Mouse (Mus musculus) A20 (cell line): ENCODE measurements around the gene 6430571L13Rik.
A peak's percentile ranks its signal among the peaks of the same experiment; 100 is the strongest.

Experiments used
- DNase-seq: peaks from one replicate; pipeline ENCODE4 v3.0.0-alpha.2; 2011; ENCODE audit warnings: low read depth, low spot score

6430571L13Rik gene

DNA sequence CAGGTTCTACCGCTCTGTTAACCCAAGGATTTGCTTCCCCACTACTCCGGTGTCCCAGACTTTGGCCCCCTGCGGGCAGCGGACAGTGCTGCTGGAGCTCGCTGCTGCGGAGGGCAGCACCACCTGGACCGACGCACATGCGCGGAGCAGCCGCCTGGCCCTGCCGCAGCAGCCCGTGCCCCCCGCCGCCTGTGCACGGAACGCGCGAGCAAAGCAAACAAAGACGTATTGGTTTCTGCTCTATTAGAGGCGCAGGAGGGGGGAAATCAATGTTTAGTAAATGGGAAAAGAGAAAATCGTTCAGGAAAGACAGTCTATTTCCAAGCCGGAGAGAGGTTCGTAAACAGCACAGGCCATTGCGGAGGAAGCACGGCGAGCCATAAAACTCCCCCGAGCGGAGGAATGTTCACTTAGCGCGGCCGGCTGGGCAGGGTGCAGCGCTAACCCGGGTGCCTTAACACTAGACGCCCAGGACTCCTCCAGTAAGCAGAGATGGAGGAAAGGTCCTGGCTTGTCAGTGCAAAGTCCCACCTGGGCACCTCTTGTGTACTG, 37.6 kb downstream of the 6430571L13Rik start:
- no peak for DNase-seq

DNA sequence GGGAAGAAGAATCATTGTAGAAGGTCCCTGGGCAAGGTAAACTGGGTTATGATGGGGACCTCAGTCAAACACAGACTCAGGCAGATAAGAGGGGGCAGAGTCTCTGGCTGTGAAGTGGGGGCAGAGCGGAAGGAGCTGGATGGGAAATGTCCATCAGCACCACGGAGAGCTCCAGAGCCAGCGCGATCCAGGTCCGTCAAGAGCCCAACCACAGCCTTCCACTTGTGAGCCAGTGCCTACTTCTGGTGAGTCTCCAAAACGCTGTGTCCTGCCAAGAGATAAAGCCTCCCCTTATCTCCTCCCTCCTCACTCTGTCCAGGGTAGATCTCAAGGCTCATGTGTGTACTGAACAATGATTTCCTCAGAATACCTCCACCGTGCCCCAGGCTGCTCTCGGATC, 41.3 kb downstream of the 6430571L13Rik start:
- no peak for DNase-seq

GRCm38 (mm10) chr9:107384396-107384795, 44.0 kb downstream of the 6430571L13Rik start:
- DNase-seq, result no peak

GRCm38 (mm10) chr9:107386722-107387121, 46.3 kb downstream of the 6430571L13Rik start:
- peak; percentile 34 for DNase-seq

GRCm38 (mm10) chr9:107387708-107388107, 47.3 kb downstream of the 6430571L13Rik start:
- no peak for DNase-seq

DNA sequence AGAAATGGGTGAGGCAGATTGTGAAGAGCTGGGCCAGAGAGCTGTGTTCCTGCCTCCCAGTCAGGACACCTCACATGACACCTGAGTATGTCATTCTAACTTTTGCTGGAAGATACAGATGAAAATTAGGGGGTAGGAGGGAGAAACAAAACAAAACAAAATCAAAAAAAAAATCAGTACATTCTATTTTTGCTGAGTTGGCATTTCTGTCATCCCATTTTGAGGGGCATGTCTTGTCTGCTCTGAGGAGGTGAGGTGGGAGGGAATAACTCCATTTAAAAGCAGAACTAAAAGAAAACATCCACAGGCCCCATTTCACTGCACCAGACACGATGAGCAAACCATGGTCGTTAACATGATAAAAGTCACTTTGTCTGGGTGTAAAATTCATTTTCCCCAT, 47.9 kb downstream of the 6430571L13Rik start:
- DNase-seq, result no peak

DNA sequence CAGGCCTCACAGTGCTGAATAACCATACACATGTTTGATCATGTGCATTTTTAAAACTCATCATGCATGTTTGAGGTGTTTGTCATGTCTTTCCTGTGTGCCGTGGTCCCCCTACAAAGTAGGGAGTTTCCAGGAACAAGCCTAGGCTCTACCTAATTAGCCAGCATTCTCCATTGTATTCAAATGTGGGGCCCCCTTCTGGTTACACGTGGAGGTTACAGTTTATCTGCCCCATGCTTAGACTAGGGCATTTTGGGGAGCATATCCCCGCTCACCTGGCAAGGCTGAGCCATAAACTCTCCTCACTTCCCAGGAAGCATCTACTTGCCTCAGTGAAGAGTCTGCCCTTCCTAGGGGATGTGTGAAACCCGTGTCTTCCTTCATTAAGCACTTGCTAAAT, 56.0 kb downstream of the 6430571L13Rik start:
- DNase-seq, result peak; percentile 19

- DNase-seq, result no peak
These were observed 58.6 kb downstream of the 6430571L13Rik start for GRCm38 (mm10) chr9:107398968-107399367.

- no peak for DNase-seq
These were observed 59.1 kb downstream of the 6430571L13Rik start, which contains the start of gene Cacna2d2 for GRCm38 (mm10) chr9:107399491-107399971. Cacna2d2 (plus strand) TSS chr9:107399612.

DNA sequence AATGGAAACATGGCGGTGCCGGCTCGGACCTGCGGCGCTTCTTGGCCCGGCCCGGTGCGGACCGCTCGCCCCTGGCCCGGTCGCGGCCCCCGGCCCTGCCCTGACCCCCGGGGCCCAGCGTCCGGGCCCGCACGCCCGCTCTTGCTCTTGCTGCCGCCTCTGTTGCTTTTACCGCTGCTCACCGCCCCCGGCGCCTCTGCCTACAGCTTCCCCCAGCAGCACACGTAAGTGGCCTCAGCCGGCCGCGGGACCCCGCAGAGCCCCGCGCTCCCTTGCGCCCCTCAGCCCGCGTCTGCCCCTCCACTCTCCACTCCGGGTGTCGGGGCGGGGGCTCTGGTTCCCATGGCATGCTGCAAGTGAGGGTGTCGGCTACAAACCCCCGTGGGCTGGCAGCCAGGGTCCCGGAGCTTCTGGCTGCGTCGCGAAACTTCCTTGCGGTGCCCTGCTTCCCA, 59.7 kb downstream of the 6430571L13Rik start:
- DNase-seq, result no peak

DNA sequence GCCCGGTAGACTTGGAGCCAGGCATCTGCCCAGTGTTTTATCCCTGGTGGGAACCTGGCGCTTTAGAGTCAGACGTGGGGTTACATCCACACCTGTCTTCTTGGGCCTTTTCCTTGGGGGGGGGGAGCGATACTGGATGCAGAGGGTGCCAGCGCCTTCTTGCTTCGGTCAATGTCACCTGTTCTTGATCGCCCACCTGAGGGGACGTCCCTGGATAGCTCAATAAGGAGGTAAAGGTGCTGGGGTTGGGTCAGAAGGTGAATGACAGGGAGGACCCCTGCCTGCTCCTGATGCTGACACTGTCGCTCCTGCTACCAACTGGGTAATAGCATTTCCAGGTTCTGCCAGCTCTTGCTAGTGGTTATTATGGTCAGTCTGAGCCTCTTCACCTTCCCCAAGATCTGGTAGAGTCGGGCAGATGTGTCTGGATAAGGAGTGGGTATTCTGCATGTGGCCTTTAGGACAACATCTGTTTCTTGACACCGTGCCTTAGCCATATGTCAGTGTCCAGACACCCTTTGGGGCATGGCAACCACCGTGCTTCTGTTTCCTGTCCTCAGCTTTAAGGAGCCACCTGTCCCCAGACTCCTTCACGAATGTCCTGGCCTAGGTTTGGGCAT, 60.4 kb downstream of the 6430571L13Rik start:
- no peak for DNase-seq
